Mouse (Mus musculus) CH12.LX (cell line): ENCODE measurements around the gene Zfp106. TPM values are rescaled to one million over a fixed set of nuclear protein-coding genes. Genes with fewer than 3 reads are reported as not detected.

Experiments used
- DNase-seq: peaks from one replicate; pipeline ENCODE4 v3.0.0-alpha.2; 2013; ENCODE audit errors: extremely low read depth
- H3K27ac ChIP-seq: 2 replicates; pipeline ENCODE4 v1.5.1; 2012; ENCODE audit warnings: low read depth, mild to moderate bottlenecking, control low read depth, moderate library complexity; ENCODE audit not compliant: insufficient read depth
- H3K27me3 ChIP-seq: replicated peaks from 2 replicates; pipeline ENCODE3; 2012; ENCODE audit warnings: inconsistent platforms
- H3K36me3 ChIP-seq, 2 experiments: replicated peaks in 1 of 2; 2 replicates each; pipeline versions ENCODE3 to v1.6.1; 2012; ENCODE audit warnings: inconsistent platforms in 1 of 2, low read length in 1 of 2, mild to moderate bottlenecking in 1 of 2, mixed read lengths in 1 of 2, moderate library complexity in 1 of 2; ENCODE audit not compliant: control insufficient read depth in 1 of 2, insufficient read depth in 1 of 2
- H3K4me1 ChIP-seq, 2 experiments: 2 replicates each; pipeline ENCODE4 v1.6.1; 2012; ENCODE audit warnings: inconsistent platforms in 1 of 2, moderate library complexity in 1 of 2; ENCODE audit not compliant: insufficient read depth in 2 of 2, control insufficient read depth in 1 of 2
- H3K4me2 ChIP-seq: 2 replicates; pipeline ENCODE4 v1.6.1; 2012; ENCODE audit warnings: low read depth, mild to moderate bottlenecking, control low read depth; ENCODE audit not compliant: poor library complexity, insufficient read depth, severe bottlenecking
- H3K4me3 ChIP-seq, 3 experiments: fragments of 150-350 bp in 1 of 3; sonication (generic) in 1 of 3; replicated peaks in 1 of 3; 2 replicates each; pipeline versions ENCODE3 to v1.5.1; 2011 to 2012; ENCODE audit warnings: low read depth in 2 of 3, low read length in 2 of 3, mild to moderate bottlenecking in 2 of 3, moderate library complexity in 2 of 3, control low read depth in 1 of 3, improper control_type of control experiment in 1 of 3, inconsistent platforms in 1 of 3, mixed read lengths in 1 of 3; ENCODE audit not compliant: poor library complexity in 1 of 3
- H3K79me2 ChIP-seq: replicated peaks from 2 replicates; pipeline ENCODE4 v1.6.1; 2012; ENCODE audit warnings: mild to moderate bottlenecking, moderate library complexity; ENCODE audit not compliant: control insufficient read depth, poor library complexity, insufficient read depth, severe bottlenecking; ENCODE audit errors: extremely low read depth
- H3K9ac ChIP-seq: 2 replicates; pipeline ENCODE4 v1.6.1; 2012; ENCODE audit warnings: low read depth, mild to moderate bottlenecking, control low read depth, moderate library complexity; ENCODE audit not compliant: insufficient read depth
- H3K9me3 ChIP-seq: replicated peaks from 2 replicates; pipeline ENCODE3; 2012; ENCODE audit warnings: low read length, inconsistent platforms, mixed read lengths
- BHLHE40 ChIP-seq: IDR thresholded peaks from 2 replicates; pipeline ENCODE4 v1.6.1; 2011; ENCODE audit warnings: mild to moderate bottlenecking, low read depth, low read length, improper control_type of control experiment
- CHD1 ChIP-seq: IDR thresholded peaks from 2 replicates; pipeline ENCODE4 v1.6.1; 2012; ENCODE audit warnings: low read depth, low read length, improper control_type of control experiment, inconsistent platforms
- CHD2 ChIP-seq: IDR thresholded peaks from 2 replicates; pipeline ENCODE4 v1.6.1; 2011; ENCODE audit warnings: low read length, improper control_type of control experiment
- E2F4 ChIP-seq: IDR thresholded peaks from 2 replicates; pipeline ENCODE4 v1.6.1; 2011; ENCODE audit warnings: low read depth, low read length, improper control_type of control experiment; ENCODE audit not compliant: insufficient replicate concordance
- ELF1 ChIP-seq: IDR thresholded peaks from 2 replicates; pipeline ENCODE4 v1.6.1; 2014; ENCODE audit warnings: low read depth, mild to moderate bottlenecking, inconsistent platforms, low read length, improper control_type of control experiment
- EP300 ChIP-seq: IDR thresholded peaks from 2 replicates; pipeline ENCODE4 v1.6.1; 2011; ENCODE audit warnings: low read length, improper control_type of control experiment
- ETS1 ChIP-seq: conservative IDR thresholded peaks from 2 replicates; pipeline ENCODE4 v1.6.1; 2012; ENCODE audit warnings: low read depth, mild to moderate bottlenecking, inconsistent platforms, low read length, improper control_type of control experiment, moderate library complexity
- GABPA ChIP-seq: IDR thresholded peaks from 2 replicates; pipeline ENCODE4 v1.6.1; 2012; ENCODE audit warnings: low read depth, low read length, improper control_type of control experiment, inconsistent platforms; ENCODE audit not compliant: insufficient replicate concordance
- HCFC1 ChIP-seq: IDR thresholded peaks from 2 replicates; pipeline ENCODE4 v1.6.1; 2012; ENCODE audit warnings: low read depth, mild to moderate bottlenecking, inconsistent platforms, low read length, improper control_type of control experiment
- IRF4 ChIP-seq: IDR thresholded peaks from 2 replicates; pipeline ENCODE4 v1.6.1; 2014; ENCODE audit warnings: low read depth, mild to moderate bottlenecking, inconsistent platforms, low read length, improper control_type of control experiment
- JUN ChIP-seq: IDR thresholded peaks from 2 replicates; pipeline ENCODE4 v1.6.1; 2011; ENCODE audit warnings: low read depth, mild to moderate bottlenecking, low read length, improper control_type of control experiment, moderate library complexity; ENCODE audit not compliant: insufficient read depth
- JUND ChIP-seq: conservative IDR thresholded peaks from 2 replicates; pipeline ENCODE4 v1.6.1; 2011; ENCODE audit warnings: low read depth, low read length, improper control_type of control experiment
- KAT2A ChIP-seq: IDR thresholded peaks from 2 replicates; pipeline ENCODE4 v1.6.1; 2012; ENCODE audit warnings: low read length, improper control_type of control experiment, inconsistent platforms; ENCODE audit not compliant: insufficient replicate concordance
- MAFK ChIP-seq: IDR thresholded peaks from 2 replicates; pipeline ENCODE4 v1.6.1; 2011; ENCODE audit warnings: low read length, improper control_type of control experiment; ENCODE audit not compliant: insufficient replicate concordance
- MAZ ChIP-seq: IDR thresholded peaks from 2 replicates; pipeline ENCODE4 v1.6.1; 2012; ENCODE audit warnings: low read depth, mild to moderate bottlenecking, inconsistent platforms, low read length, improper control_type of control experiment, moderate library complexity
- MEF2A ChIP-seq: IDR thresholded peaks from 2 replicates; pipeline ENCODE4 v1.6.1; 2014; ENCODE audit warnings: low read depth, mild to moderate bottlenecking, inconsistent platforms, low read length, improper control_type of control experiment, borderline replicate concordance
- NELFE ChIP-seq: IDR thresholded peaks from 2 replicates; pipeline ENCODE4 v1.6.1; 2011; ENCODE audit warnings: low read depth, low read length, improper control_type of control experiment
- NRF1 ChIP-seq: IDR thresholded peaks from 2 replicates; pipeline ENCODE4 v1.6.1; 2014; ENCODE audit warnings: low read depth, mild to moderate bottlenecking, inconsistent platforms, low read length, improper control_type of control experiment, moderate library complexity
- PAX5 ChIP-seq: IDR thresholded peaks from 2 replicates; pipeline ENCODE4 v1.6.1; 2012; ENCODE audit warnings: low read length, inconsistent platforms, mixed read lengths
- POLR2A ChIP-seq: IDR thresholded peaks from 2 replicates; pipeline ENCODE4 v1.6.1; 2011; ENCODE audit warnings: low read depth, mild to moderate bottlenecking, improper control_type of control experiment, low read length
- POLR2AphosphoS2 ChIP-seq: IDR thresholded peaks from 2 replicates; pipeline ENCODE4 v1.6.1; 2011; ENCODE audit warnings: low read depth, low read length, improper control_type of control experiment
- RAD21 ChIP-seq: IDR thresholded peaks from 2 replicates; pipeline ENCODE4 v1.6.1; 2011; ENCODE audit warnings: low read depth, mild to moderate bottlenecking, low read length, improper control_type of control experiment, moderate library complexity
- RCOR1 ChIP-seq: conservative IDR thresholded peaks from 2 replicates; pipeline ENCODE4 v1.6.1; 2012; ENCODE audit warnings: low read depth, mild to moderate bottlenecking, inconsistent platforms, low read length, improper control_type of control experiment
- SIN3A ChIP-seq: IDR thresholded peaks from 2 replicates; pipeline ENCODE4 v1.6.1; 2012; ENCODE audit warnings: low read length, improper control_type of control experiment, inconsistent platforms
- SMC3 ChIP-seq: IDR thresholded peaks from 2 replicates; pipeline ENCODE4 v1.6.1; 2011; ENCODE audit warnings: low read depth, low read length, improper control_type of control experiment
- TCF12 ChIP-seq: IDR thresholded peaks from 2 replicates; pipeline ENCODE4 v1.6.1; 2014; ENCODE audit warnings: low read depth, mild to moderate bottlenecking, inconsistent platforms, low read length, improper control_type of control experiment
- UBTF ChIP-seq: IDR thresholded peaks from 2 replicates; pipeline ENCODE4 v1.6.1; 2012; ENCODE audit warnings: low read depth, mild to moderate bottlenecking, inconsistent platforms, low read length, improper control_type of control experiment, moderate library complexity
- ZC3H11A ChIP-seq: IDR thresholded peaks from 2 replicates; pipeline ENCODE4 v1.6.1; 2012; ENCODE audit warnings: low read depth, mild to moderate bottlenecking, inconsistent platforms, low read length, improper control_type of control experiment
- ZKSCAN1 ChIP-seq: IDR thresholded peaks from 2 replicates; pipeline ENCODE4 v1.6.1; 2012; ENCODE audit warnings: low read depth, inconsistent platforms, low read length, improper control_type of control experiment, borderline replicate concordance
- ZMIZ1 ChIP-seq: IDR thresholded peaks from 2 replicates; pipeline ENCODE4 v1.6.1; 2012; ENCODE audit warnings: low read depth, mild to moderate bottlenecking, inconsistent platforms, low read length, improper control_type of control experiment
- ZNF384 ChIP-seq: IDR thresholded peaks from 2 replicates; pipeline ENCODE4 v1.6.1; 2012; ENCODE audit warnings: low read depth, low read length, improper control_type of control experiment, inconsistent platforms
- dilution Hi-C: fragments of 300-500 bp; cut with MboI; formaldehyde crosslinking; loops from 2 replicates; pipeline ENCODE4 v1.14.3; 2020; ENCODE audit warnings: low sequenced_read_pairs; ENCODE audit not compliant: extremely low pct_unique_long_range_greater_than_20kb, extremely low pct_ligation_motif_present
- in situ Hi-C: fragments of 300-500 bp; cut with MboI; formaldehyde crosslinking; loops from 3 replicates; pipeline ENCODE4 v1.14.3; 2019; ENCODE audit warnings: low sequenced_read_pairs, low pct_ligation_motif_present, low pct_unique_long_range_greater_than_20kb, mixed read lengths
- polyA plus RNA-seq: library from polyadenylated mRNA; unstranded; fragments of >175 nt; gene quantifications from 2 replicates; pipeline ENCODE4 v1.2.1, GENCODE M21; 2012; ENCODE audit warnings: low read depth; ENCODE audit not compliant: insufficient read length
- total RNA-seq, 2 experiments: library from RNA; depleted of rRNA; stranded (reverse); fragments of 300-350 nt in 1 of 2; fragments of >200 nt in 1 of 2; gene quantifications; 2 replicates each; pipeline ENCODE4 v1.2.3; 2012 to 2014

Gene Zfp106
- total and polyA plus RNA-seq, 3 experiments: 93.8 to 183 (median 130) TPM

DNA sequence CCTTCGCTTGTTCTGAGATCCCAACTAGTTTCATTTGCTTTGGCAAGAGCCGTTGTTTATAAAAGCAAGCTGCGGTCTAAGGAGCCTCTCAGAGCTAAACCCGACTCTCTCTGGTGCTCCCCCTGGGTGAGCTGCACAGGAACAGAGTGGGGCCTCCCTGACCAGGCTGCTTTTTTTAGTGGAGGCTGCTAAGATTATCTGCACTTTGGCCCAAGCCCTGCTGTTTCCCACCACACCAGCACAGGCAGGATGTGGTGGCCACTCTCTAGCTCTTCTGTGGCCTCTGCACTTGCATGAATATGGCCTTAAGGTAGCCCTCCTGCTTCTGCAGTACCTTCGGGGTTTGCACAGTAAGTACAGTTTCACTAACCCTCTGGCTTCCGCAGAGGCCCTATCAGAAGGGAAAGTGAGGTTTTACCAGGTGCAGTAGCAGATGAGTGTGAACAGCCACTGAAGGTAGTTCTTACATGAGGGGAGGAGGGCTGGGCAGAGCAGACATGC lies 63.6 kb downstream of the Zfp106 start:
- Histone ChIP-seq H3K9me3 (no peaks in the 10 kb centered on the region), H3K27ac (peak overlapping the region; percentile 63), H3K9ac (no peak overlapping the region), H3K4me2 (peak overlapping the region; percentile 89), H3K4me3 (no peak overlapping the region), H3K4me1 (peaks cover 34 to 56% of the 10 kb centered on the region in 2 experiments), H3K36me3 (peaks cover 7 to 42% of the 10 kb centered on the region in 2 experiments), H3K27me3 (no peaks in the 10 kb centered on the region), H3K79me2 (no peaks in the 10 kb centered on the region)
- peak; percentile 88 for DNase-seq
- dilution Hi-C loops (no loop called here), in situ Hi-C loops (no loop called here)
- TF ChIP-seq ELF1: 0 out of 2 replicates have a peak, but pooled peaks have one; percentile 13
- TF ChIP-seq SIN3A: peak; percentile 45; the same call in 1 of the 2 replicates
- TF ChIP-seq ETS1: peak; percentile 65
- no peak for TF ChIP-seq KAT2A
- TF ChIP-seq EP300: no peak; the same call in 1 of the 2 replicates
- peak; percentile 92 for TF ChIP-seq MEF2A
- TF ChIP-seq HCFC1: no peak
- no peak for TF ChIP-seq NRF1
- no peak for TF ChIP-seq E2F4
- peak; percentile 71 for TF ChIP-seq BHLHE40
- no peak; the same call in 1 of the 2 replicates for TF ChIP-seq ZKSCAN1
- no peak for TF ChIP-seq JUND
- TF ChIP-seq ZC3H11A: no peak
- TF ChIP-seq ZMIZ1: no peak
- TF ChIP-seq RCOR1: peak; percentile 32; the same call in 1 of the 2 replicates
- no peak for TF ChIP-seq MAZ
- no peak for TF ChIP-seq GABPA
- peak; percentile 87 for TF ChIP-seq TCF12
- TF ChIP-seq JUN: no peak
- no peak for TF ChIP-seq PAX5
- TF ChIP-seq MAFK: peak; percentile 53; the same call in 1 of the 2 replicates
- no peak; the same call in 1 of the 2 replicates for TF ChIP-seq UBTF
- TF ChIP-seq RAD21: no peak
- no peak for TF ChIP-seq CHD1
- no peak for TF ChIP-seq POLR2AphosphoS2
- TF ChIP-seq POLR2A: no peak; the same call in 1 of the 2 replicates
- no peak for TF ChIP-seq ZNF384
- TF ChIP-seq CHD2: 0 out of 2 replicates have a peak, but pooled peaks have one; percentile 13
- peak; percentile 49; the same call in 1 of the 2 replicates for TF ChIP-seq IRF4
- no peak; the same call in 1 of the 2 replicates for TF ChIP-seq SMC3
- TF ChIP-seq NELFE: 0 out of 2 replicates have a peak, but pooled peaks have one; percentile 17
